Mouse (Mus musculus) liver, embryonic 13.5 days (tissue): ENCODE results near the gene Pik3cd. TPM values are rescaled to one million over a fixed set of nuclear protein-coding genes. Genes with fewer than 3 reads are reported as not detected.
A peak's percentile ranks its signal among the peaks of the same experiment; 100 is the strongest.

Experiments used
- ATAC-seq: fragments of 200-750 bp; cut with Nextera tagmentation; 2 replicates; pipeline ENCODE4 v1.8.0; 2017; ENCODE audit warnings: low read depth, mild to moderate bottlenecking, moderate number of reproducible peaks, moderate library complexity
- DNase-seq: peaks from one replicate; pipeline ENCODE4 v3.0.0; 2022
- H3K27ac ChIP-seq: fragments of 300-500 bp; sonication (generic); 2 replicates; pipeline ENCODE4 v1.5.1; 2015; ENCODE audit warnings: moderate library complexity, mild to moderate bottlenecking, inconsistent platforms
- H3K27me3 ChIP-seq: fragments of 300-500 bp; sonication (generic); 2 replicates; pipeline ENCODE4 v1.6.1; 2015; ENCODE audit warnings: mild to moderate bottlenecking, inconsistent platforms
- H3K36me3 ChIP-seq: fragments of 300-500 bp; sonication (generic); 2 replicates; pipeline ENCODE4 v1.6.1; 2015; ENCODE audit warnings: mild to moderate bottlenecking, inconsistent platforms
- H3K4me1 ChIP-seq: fragments of 300-500 bp; sonication (generic); replicated peaks from 2 replicates; pipeline ENCODE4 v1.6.1; 2015; ENCODE audit warnings: inconsistent platforms
- H3K4me2 ChIP-seq: fragments of 300-500 bp; sonication (generic); 2 replicates; pipeline ENCODE4 v1.6.1; 2015; ENCODE audit warnings: inconsistent platforms, mild to moderate bottlenecking, moderate library complexity
- H3K4me3 ChIP-seq: fragments of 300-500 bp; sonication (generic); replicated peaks from 2 replicates; pipeline ENCODE4 v1.5.1; 2015; ENCODE audit warnings: mild to moderate bottlenecking, inconsistent platforms
- H3K9ac ChIP-seq: fragments of 300-500 bp; sonication (generic); 2 replicates; pipeline ENCODE4 v1.6.1; 2015; ENCODE audit warnings: mild to moderate bottlenecking, inconsistent platforms
- H3K9me3 ChIP-seq: fragments of 300-500 bp; sonication (generic); replicated peaks from 2 replicates; pipeline ENCODE4 v1.6.1; 2016; ENCODE audit warnings: inconsistent platforms
- WGBS: fragments of 180-500 bp; shearing (Covaris S2); methylation state at CpG from one replicate; pipeline ENCODE4 v1.1.7; 2015; ENCODE audit not compliant: insufficient replicate concordance; 5-methylcytosine and 5-hydroxymethylcytosine counted together
- polyA plus RNA-seq: library from polyadenylated mRNA; unstranded; fragments of >200 nt; fragmentation: Nextera tagmentation; extraction: Ambion mirVana; gene quantifications from 2 replicates; pipeline ENCODE4 v1.2.1, GENCODE M21; 2015

Gene Pik3cd
- polyA plus RNA-seq, 1 experiment from 2014 or later, result 5.6 TPM

DNA sequence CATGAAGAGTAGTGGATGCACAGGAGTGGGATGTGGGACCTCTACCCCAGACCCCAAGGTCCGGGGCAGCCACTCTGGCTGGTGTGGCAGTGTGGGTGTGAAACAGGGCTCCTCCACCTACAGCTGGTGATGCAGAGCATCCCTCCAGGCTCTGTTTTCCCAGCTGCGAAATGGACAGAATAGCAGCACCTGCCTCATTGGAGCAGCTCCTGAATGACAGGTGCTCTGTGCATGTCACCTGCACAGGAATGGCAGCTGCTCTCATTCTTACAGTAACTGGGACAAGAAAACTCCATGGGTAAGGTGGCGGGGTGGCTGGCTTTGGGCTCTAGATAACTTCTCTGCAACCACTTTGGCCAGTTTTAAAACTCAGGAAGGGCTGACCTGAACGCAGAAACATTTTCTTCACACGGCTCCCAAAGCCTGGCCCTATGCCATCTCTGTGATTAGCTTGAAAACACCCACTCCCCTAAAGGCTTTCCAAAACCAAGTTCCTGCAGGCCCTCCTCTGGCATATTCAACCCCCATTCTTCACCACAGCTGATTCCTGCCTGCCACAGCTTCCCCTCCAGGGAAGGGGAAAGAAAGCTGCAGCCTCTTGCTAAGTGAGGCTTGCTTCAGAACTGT lies 33.4 kb upstream of the Pik3cd start:
- Histone ChIP-seq H3K9me3 (no peaks in the 10 kb centered on the region), H3K36me3 (peaks cover 18% of the 10 kb centered on the region), H3K4me3 (0 out of 2 replicates have a peak overlapping the region, but pooled peaks have one; percentile 2), H3K27me3 (no peaks in the 10 kb centered on the region), H3K9ac (no peak overlapping the region), H3K4me2 (peak overlapping the region; percentile 98; the same call in 1 of the 2 replicates), H3K4me1 (peaks cover 72% of the 10 kb centered on the region), H3K27ac (no peak overlapping the region)
- DNase-seq (no peak), ATAC-seq (no peak)
- WGBS, result 62% methylated on average over 5 of the region's 5 CpGs

- no peak overlapping the region for H3K4me2 ChIP-seq
- no peak overlapping the region for H3K4me3 ChIP-seq
- no peak overlapping the region for H3K27ac ChIP-seq
- no peaks in the 10 kb centered on the region for H3K27me3 ChIP-seq
- H3K36me3 ChIP-seq, result peaks cover 25% of the 10 kb centered on the region
- peaks cover 72% of the 10 kb centered on the region for H3K4me1 ChIP-seq
- no peak for DNase-seq
- H3K9ac ChIP-seq, result no peak overlapping the region
- no peaks in the 10 kb centered on the region for H3K9me3 ChIP-seq
- no peak for ATAC-seq
- WGBS, result 69% methylated on average over 10 of the region's 10 CpGs
Measured at GRCm38 (mm10) chr4:149734730-149735475, 32.5 kb upstream of the Pik3cd start.

DNA sequence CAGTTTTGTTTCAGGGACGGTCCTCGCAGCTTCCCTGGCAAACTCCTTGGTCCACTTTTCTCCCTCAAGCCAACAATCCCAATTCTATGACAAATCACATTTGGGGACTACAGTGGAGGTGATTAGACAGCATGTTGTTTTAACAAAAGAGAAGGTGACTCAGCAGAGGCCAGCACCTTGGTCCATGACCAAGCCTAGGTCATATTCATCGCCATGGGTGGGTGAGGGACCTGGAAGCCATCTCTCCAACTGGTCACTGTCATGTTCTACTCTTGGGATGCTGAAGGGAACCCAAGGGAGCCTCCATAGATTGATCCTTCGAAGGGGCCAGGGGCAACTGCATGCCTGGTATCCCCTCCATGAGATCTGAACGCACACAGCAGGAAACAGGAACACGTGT lies 31.9 kb upstream of the Pik3cd start:
- 78% methylated on average over 6 of the region's 6 CpGs for WGBS
- H3K9ac ChIP-seq, result no peak overlapping the region
- H3K27ac ChIP-seq, result no peak overlapping the region

GRCm38 (mm10) chr4:149733748-149734147 lies 31.4 kb upstream of the Pik3cd start:
- Histone ChIP-seq H3K4me2 (no peak overlapping the region), H3K36me3 (peaks cover 37% of the 10 kb centered on the region), H3K9me3 (no peaks in the 10 kb centered on the region), H3K27me3 (no peaks in the 10 kb centered on the region), H3K27ac (no peak overlapping the region), H3K4me1 (peaks cover 71% of the 10 kb centered on the region), H3K9ac (no peak overlapping the region), H3K4me3 (no peak overlapping the region)
- WGBS, result 67% methylated on average over 6 of the region's 6 CpGs
- DNase-seq (no peak), ATAC-seq (no peak)

More for the DNA sequence above, 31.9 kb upstream of the Pik3cd start:
- Histone ChIP-seq H3K4me2 (no peak overlapping the region), H3K4me1 (peaks cover 72% of the 10 kb centered on the region), H3K36me3 (peaks cover 32% of the 10 kb centered on the region), H3K9me3 (no peaks in the 10 kb centered on the region), H3K27me3 (no peaks in the 10 kb centered on the region), H3K4me3 (no peak overlapping the region)
- DNase-seq (no peak), ATAC-seq (no peak)

GRCm38 (mm10) chr4:149732800-149733199 lies 30.4 kb upstream of the Pik3cd start:
- peaks cover 64% of the 10 kb centered on the region for H3K4me1 ChIP-seq
- no peaks in the 10 kb centered on the region for H3K27me3 ChIP-seq

GRCm38 (mm10) chr4:149732313-149732712 lies 29.9 kb upstream of the Pik3cd start:
- ATAC-seq, result no peak
- H3K9ac ChIP-seq, result 0 out of 2 replicates have a peak overlapping the region, but pooled peaks have one; percentile 22

More at GRCm38 (mm10) chr4:149732800-149733199, 30.4 kb upstream of the Pik3cd start:
- no peak for ATAC-seq
- H3K4me2 ChIP-seq, result no peak overlapping the region
- H3K9me3 ChIP-seq, result no peaks in the 10 kb centered on the region
- whole genome bisulfite sequencing, result 31% methylated on average over 10 of the region's 10 CpGs
- H3K9ac ChIP-seq, result no peak overlapping the region
- H3K4me3 ChIP-seq, result no peak overlapping the region
- peak overlapping the region; percentile 8; the same call in 1 of the 2 replicates for H3K27ac ChIP-seq
- H3K36me3 ChIP-seq, result peaks cover 45% of the 10 kb centered on the region
- DNase-seq, result no peak

DNA sequence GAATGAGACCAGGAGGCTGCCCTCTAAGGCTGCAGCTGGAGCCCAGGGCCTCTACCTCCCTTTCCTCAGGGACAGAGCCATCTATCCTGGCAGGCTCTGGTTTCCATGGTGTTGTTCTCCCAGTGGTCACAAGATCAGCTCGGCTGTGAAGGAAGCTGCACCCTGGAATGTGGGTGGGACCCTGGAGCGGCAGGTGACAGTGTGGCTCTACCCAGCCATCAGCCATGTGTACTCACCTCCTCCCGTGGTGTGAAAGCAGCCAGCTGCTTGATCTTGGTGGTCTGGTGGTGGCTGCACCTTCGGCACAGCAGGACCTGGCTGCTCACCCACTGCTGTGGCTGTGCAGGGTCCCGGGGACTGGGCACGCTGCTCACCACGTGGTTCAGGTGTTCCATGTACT lies 28.5 kb upstream of the Pik3cd start:
- Histone ChIP-seq H3K36me3 (peaks cover 61% of the 10 kb centered on the region), H3K4me1 (peaks cover 48% of the 10 kb centered on the region), H3K4me2 (no peak overlapping the region), H3K9me3 (no peaks in the 10 kb centered on the region), H3K27me3 (no peaks in the 10 kb centered on the region), H3K27ac (no peak overlapping the region), H3K4me3 (no peak overlapping the region), H3K9ac (no peak overlapping the region)
- DNase-seq (no peak), ATAC-seq (no peak)
- WGBS, result 47% methylated on average over 7 of the region's 7 CpGs

More at GRCm38 (mm10) chr4:149732313-149732712, 29.9 kb upstream of the Pik3cd start:
- Histone ChIP-seq H3K4me1 (peaks cover 62% of the 10 kb centered on the region), H3K4me3 (no peak overlapping the region), H3K27me3 (no peaks in the 10 kb centered on the region), H3K36me3 (peaks cover 49% of the 10 kb centered on the region), H3K27ac (peak overlapping the region; percentile 8; the same call in 1 of the 2 replicates), H3K9me3 (no peaks in the 10 kb centered on the region), H3K4me2 (no peak overlapping the region)
- no peak for DNase-seq
- WGBS, result 76% methylated on average over 3 of the region's 3 CpGs

- Histone ChIP-seq H3K27ac (no peak overlapping the region), H3K27me3 (no peaks in the 10 kb centered on the region), H3K4me3 (no peak overlapping the region), H3K9ac (no peak overlapping the region), H3K4me1 (peaks cover 31% of the 10 kb centered on the region), H3K4me2 (no peak overlapping the region), H3K36me3 (peaks cover 76% of the 10 kb centered on the region), H3K9me3 (no peaks in the 10 kb centered on the region)
- no peak for DNase-seq
- no peak for ATAC-seq
- WGBS, result 55% methylated on average over 8 of the region's 8 CpGs
Measured at GRCm38 (mm10) chr4:149728810-149729209, 26.4 kb upstream of the Pik3cd start.

GRCm38 (mm10) chr4:149727636-149728035 lies 25.3 kb upstream of the Pik3cd start:
- Histone ChIP-seq H3K4me2 (no peak overlapping the region), H3K4me1 (peaks cover 20% of the 10 kb centered on the region), H3K36me3 (peaks cover 80% of the 10 kb centered on the region), H3K4me3 (no peak overlapping the region), H3K27me3 (no peaks in the 10 kb centered on the region), H3K9ac (no peak overlapping the region), H3K9me3 (no peaks in the 10 kb centered on the region), H3K27ac (no peak overlapping the region)
- DNase-seq (no peak), ATAC-seq (no peak)
- WGBS, result 88% methylated on average over 5 of the region's 5 CpGs

- DNase-seq (peak; percentile 51), ATAC-seq (peak; percentile 45; the same call in 1 of the 2 replicates)
- Histone ChIP-seq H3K36me3 (peaks cover 88% of the 10 kb centered on the region), H3K27me3 (no peaks in the 10 kb centered on the region), H3K4me2 (no peak overlapping the region), H3K27ac (no peak overlapping the region), H3K9me3 (no peaks in the 10 kb centered on the region), H3K9ac (no peak overlapping the region), H3K4me3 (no peak overlapping the region), H3K4me1 (peaks cover 5% of the 10 kb centered on the region; the same call in 1 of the 2 replicates)
- 48% methylated on average over 15 of the region's 15 CpGs for WGBS
Measured at GRCm38 (mm10) chr4:149725661-149726350, 23.4 kb upstream of the Pik3cd start.

GRCm38 (mm10) chr4:149724916-149725470 lies 22.6 kb upstream of the Pik3cd start:
- Histone ChIP-seq H3K27ac (no peak overlapping the region), H3K4me2 (no peak overlapping the region), H3K4me1 (peaks cover 5% of the 10 kb centered on the region; the same call in 1 of the 2 replicates), H3K27me3 (no peaks in the 10 kb centered on the region), H3K36me3 (peaks cover 88% of the 10 kb centered on the region), H3K9ac (no peak overlapping the region), H3K4me3 (no peak overlapping the region), H3K9me3 (no peaks in the 10 kb centered on the region)
- ATAC-seq, result no peak
- 86% methylated on average over 17 of the region's 17 CpGs for WGBS
- no peak for DNase-seq
